Mouse (Mus musculus): ENCODE data around the gene Ublcp1.
A peak's percentile ranks its signal among the peaks of the same experiment; 100 is the strongest.
"Not testable (repeated sequence)": the region's sequence is repeated elsewhere in the genome, so short reads cannot be mapped to it uniquely, and the experiment has no call there.

Ublcp1 gene

DNA sequence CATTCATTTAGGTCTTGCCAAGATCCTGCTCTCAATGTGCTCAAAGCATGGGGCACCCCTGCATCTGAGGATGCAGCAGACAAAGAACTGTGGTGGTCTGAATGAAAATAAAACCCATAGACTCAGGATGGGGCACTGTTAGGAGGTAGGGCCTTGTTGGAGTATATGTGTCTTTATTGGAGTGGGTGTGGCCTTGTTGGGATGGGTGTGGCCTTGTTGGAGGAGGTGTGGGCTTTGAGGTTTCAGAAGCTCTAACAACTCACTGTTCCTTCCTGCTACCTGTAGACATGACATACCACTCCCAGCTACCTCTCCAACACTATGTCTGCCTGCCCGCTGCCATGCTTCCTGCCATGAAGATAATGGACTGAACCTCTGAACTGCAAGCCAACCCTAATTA, 18.8 kb upstream of the Ublcp1 start:
- DNase-seq: no peak

DNA sequence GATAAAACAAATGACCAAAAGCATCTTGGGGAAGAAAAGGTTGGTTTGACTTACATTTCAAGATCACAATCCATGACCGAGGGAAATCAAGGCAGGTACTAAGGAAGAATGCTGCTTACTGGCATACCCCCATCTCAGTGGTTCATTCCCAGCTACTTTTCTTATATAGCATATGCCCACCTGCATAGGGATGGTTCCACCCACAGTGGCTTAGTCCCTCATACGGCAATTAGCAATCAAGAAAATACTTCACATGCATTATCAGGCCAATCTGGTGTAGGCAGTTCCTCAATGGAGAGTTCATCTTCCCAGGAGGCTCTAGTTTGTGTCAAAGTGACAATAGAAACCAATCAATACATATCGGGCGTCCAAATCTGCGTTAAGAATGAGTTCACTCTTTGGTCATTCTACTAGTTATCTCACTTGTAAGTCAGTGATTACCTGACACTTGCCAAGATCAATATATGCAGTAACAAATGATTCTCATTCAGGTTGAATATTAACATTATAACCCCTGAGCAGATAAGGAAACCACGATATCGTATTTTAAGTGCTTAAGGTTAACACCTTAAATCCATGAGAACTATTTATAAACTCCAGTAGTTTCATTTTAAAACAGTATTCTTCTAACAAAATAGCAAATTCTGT, 14.9 kb upstream of the Ublcp1 start:
- DNase-seq: no peak

DNA sequence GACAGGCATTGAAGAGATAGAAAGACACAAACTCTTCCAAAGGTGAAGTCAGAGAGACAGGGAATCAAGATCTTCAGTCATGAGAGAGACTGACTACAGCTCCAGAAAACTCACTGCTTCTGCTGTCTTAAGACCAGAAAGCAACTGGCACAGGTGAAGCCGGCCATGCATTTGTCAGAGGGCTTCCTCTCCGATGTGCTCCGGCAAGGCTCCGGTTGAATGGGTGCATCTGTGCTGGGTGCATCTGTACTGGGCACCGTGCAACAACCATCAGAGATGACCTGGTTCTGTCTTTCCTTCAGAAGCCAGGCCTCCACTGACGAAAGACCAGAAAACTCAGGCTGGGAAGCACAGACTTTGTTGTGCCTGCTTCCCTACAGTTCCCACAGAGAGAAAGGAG, 9.9 kb upstream of the Ublcp1 start:
- DNase-seq: no peak

DNA sequence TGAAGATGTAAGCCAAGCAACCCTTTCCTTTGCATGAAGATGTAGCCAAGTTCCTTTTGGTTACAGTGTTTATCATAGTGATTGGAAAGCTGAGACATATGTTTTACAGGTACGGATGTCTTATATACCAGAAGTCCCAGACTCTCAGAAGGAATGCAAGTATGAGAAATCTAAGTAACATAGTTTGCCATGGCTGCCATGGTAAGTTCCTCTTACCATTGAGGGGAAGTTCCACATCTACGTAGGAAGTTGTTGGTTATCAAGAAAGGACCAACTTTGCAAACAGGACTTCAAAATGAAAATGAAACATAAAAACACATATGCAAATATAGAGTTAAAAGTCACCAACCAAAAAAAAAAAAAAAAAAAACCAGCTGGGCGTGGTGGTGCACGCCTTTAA, 8.1 kb upstream of the Ublcp1 start:
- DNase-seq: no peak

DNA sequence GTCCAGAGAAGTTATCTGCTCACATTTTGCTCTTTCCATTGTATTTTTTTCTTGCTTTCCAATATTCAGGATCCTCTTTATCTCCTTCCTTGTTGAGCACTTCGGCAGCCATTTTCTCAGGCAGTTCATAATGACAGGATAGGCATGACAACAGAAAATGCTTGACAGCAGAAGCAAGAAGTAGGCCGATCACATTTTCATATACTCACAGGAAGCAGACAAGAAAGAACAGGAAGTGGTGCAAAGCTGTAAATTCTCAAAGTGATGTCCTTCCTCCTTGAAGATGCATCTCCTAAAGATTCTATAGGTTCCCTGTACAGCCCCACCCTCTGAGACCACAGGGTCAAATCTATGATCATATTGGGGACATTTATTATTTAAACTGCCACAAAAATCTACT, 6.1 kb upstream of the Ublcp1 start:
- DNase-seq: no peak

DNA sequence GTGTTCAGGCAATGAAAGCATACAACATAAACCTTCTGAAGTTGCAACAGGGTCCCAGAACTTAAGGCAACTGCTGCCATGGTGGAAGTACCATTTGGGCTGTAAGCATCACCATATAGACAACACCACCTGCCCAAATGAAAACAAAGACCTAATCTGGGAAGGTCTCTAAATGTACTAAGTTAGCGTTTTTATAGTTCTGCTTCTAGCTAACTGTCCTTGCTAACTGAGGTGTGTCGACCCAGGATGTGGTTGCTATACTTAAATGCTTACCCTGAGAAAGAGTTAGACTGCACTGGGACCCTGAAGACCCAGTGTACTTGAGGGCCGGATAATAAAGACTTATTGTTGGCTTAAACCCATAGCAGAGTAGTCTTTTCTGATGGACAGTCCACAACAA, 5.2 kb upstream of the Ublcp1 start:
- no peak for DNase-seq

DNA sequence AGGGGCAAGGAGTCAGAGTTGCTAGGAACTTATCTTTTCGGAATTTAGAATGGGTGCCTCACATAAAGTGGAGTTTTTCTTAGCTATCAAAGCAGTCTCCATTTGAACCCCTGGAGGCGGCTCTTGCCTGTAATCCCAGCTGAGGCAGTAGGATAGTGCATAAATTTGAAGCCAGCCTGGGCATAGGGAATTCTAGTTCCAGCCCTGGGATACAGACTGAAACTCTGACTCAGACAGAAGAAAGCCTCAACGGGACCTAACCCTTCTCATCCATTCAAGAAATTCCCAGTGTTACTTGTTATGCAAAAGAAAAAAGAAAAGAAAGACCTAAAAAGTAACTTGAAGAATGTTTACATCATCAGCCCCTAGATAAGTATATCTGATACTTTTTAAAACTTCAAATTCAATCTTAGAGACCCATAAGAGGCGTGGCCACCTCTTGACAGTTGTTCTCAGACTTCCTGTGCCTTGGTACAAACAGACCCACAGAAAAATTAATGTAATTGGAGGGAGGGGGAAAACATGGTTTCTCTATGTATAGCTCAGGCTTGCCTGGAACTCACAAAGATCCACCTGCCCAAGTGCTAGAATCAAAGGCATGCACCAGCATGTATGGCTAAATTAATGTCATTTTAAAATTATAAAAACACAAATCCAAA, 1.2 kb upstream of the Ublcp1 start:
- DNase-seq: peak; percentile 12 to 16

DNA sequence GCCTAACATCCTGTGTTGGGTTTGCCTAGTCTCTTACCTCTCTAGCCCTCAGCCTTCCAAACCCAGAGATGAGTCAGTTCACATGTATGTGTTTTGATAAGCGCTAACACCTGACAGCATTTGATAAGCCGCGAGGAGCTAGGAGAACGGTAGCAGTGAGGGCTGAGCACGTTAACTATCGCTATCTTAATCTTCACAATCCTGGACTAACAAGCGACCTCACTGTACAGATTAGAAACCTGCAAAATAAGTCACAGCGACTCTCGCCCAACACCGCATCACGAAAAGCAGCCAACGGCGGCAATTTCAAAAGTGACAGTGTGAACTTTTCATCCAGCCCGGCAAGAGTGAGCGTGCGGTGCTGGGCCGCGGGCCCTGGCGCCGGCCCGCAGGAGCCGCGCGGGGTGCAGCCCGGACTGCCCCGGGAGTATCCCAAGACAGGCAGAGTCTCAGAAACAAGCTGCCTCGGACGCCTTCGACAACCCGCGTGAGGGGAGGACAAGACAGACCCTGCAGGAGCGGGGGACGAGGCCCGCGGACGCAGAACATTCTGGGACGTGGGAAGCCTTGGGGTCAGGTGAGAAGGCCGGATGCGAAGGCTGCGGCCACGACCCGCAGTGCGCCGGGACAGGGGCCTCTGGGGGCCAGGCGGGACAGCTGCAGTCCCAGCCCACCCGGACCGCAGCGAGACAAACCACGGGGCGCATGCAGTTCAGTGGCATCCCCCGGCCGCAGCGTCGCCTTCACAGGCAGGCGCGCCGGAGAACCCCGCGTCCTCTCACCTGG, 459 bp downstream of the Ublcp1 start:
- no peak for DNase-seq

DNA sequence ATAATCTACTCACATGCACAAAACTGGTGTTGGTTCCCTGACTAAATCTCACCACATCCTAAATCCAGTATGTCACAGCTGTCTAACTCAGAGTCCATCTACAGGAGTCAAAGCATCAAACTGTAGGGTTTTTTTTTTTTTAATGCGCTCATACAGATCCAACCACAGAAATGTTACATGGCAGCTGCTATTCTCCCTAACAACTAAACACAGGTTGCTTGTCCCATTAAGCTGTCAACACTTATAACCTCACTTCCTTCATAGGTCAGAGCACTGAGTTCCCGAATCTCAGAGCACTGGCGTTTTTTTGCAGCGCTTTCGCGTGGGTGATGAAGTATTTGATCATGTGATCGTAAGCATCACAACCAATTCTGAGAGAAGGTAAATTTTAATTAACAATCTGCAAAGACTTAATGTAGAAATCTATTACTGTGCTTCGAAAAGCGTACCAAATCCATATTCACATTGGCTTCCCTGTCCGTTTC, 1.9 kb downstream of the Ublcp1 start:
- no peak for DNase-seq

DNA sequence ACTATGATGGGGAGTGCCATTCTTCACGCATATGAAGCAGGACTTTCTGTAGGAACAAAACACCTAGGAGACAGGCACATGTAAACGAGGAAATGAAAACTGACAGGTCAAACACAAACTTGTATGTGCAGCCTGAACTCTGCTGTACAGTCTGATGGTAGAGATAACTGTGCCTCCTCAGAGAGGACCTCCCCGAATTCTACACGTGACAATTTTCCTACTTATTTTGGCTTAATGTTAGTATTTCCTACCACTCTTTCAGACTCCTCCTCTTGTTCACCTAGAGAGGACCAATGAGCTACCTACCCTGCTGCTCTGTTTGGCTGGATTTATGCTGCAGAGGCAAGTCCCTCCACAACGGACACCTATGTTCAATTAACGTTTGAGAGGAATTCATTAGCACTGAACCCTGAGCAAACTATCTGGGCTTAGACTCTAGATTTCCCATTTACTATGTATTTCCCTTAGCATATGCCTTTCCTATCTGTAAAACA, 3.3 kb downstream of the Ublcp1 start:
- no peak for DNase-seq

DNA sequence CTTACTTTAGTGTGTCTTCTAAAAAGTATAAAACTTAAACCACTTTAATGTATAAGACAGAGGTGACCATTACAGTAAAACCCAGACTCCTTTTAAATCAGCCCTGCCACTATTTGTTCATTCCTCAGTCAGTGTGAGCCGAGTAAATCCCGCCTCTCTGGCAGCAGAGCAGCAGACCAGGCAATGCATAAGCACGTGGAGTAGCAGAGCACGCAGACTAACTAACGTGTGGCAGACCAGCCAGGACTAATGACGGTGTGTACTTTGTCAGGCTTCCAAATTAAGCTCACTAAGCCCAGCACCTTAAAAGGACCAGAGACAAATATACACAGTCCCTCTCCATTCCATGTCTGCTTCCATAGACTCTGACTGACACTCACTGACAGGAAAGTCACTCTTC, 8.8 kb downstream of the Ublcp1 start:
- peak; percentile 22 to 30 for DNase-seq

DNA sequence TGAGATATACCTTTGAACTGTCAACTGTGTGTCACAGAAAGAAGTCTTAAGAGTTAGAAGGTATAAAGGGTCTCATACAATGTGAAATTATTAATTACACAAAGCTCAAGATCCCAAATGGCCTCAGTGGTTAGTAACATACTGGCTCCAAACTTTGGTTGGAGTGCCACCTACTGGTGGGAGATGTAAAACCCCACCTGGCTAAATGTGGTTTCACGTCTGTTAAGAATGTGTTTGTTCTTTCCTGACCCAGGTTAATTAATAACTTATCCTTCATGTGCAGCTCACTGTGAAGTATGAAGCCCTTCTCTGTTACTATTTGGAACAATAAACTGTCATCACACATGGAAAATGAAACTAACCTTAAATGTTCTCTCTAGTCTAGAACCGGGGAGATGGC, 16.9 kb downstream of the Ublcp1 start:
- peak; percentile 67 to 82 for DNase-seq

DNA sequence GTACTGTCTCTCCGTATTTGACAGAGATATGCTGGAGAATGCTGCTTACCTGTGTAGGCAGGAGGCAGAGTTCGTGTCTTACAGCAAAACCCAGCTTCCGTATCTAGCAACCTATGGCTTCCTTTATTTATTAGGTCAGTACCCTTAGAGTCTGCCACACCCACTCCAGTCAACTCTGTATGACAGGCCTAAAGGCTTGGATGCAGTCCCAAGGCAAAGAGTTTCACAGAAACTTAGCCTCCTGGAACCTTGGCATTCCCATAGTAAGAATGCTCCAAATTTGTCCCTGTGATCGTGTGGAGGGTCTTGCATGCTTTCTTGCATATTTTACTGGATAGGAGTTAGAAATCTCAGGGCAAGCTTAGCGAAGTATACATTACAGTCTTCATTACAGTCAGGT, 18.3 kb downstream of the Ublcp1 start:
- DNase-seq: not testable (repeated sequence)

DNA sequence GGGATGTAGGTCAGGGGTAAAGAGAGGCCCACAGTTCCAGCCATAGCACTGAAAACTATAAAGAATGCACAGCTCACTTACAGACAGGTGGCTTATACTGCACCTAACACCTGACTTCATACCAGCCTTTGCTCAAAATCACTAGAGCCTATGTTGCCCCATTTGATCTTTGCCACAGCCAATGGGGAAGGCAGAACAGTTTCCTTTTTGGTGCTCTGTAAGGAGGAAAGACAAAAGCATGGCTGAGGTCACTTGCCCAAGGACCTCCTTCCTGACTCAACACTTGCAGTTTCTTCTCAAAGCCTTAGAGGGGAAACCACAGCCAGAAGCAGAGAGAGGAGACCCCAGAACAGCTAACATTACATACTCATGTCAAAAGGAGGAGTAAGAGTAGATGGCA, 19.3 kb downstream of the Ublcp1 start:
- DNase-seq: no peak

DNA sequence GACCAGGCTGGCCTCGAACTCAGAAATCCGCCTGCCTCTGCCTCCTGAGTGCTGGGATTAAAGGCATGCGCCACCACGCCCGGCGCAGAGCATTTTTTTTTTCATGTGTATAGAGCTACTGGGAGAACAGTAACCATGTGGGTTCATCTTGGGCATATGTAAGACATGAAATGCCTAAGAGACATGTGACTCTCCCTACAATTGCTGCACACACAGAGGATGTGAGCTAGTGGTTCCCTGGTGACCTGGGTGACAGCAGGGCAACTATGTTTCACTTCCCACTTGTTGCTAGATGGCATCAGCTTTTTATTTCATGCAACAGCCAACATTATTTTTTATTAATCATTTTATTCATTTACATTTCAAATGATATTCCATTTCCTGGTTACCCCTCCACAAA, 32.5 kb downstream of the Ublcp1 start:
- no peak for DNase-seq

DNA sequence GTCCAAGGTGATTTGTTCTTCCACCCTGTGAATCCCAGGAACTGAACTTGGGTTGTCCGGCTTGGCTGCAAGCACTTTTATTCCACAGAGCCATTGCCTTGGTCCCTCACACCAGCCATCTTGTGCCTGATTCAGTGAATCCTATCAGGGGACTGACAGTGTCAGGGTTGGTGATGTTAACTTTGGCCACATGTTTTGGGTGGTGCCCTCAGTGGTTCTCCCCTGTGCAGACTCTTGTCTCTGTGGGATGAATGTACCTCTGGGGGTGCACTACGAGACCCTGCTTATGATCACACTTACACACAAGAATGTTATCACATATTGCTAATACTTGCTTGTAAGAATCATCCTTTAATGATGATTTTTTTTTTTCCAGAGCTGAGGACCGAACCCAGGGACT, 40.3 kb downstream of the Ublcp1 start:
- no peak for DNase-seq

DNA sequence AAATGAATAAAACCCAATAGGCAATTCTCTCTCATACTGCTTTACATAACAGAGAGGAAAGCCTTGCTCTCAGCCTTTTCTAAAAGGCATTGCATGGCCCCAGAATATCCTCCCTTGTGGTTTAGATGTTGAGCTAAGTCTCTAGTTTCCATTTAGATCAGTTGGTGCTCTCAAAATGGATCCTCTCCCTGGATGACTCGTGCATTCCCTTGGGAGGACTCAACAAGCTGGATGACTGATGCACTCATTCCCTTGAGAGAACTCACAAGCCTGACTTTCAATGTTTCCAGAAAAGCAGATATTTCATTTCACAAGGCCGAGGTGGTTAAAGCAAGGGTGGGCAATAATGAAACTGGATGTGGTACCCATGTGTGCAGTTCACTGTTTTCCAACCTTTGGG, 42.3 kb downstream of the Ublcp1 start:
- DNase-seq: no peak

DNA sequence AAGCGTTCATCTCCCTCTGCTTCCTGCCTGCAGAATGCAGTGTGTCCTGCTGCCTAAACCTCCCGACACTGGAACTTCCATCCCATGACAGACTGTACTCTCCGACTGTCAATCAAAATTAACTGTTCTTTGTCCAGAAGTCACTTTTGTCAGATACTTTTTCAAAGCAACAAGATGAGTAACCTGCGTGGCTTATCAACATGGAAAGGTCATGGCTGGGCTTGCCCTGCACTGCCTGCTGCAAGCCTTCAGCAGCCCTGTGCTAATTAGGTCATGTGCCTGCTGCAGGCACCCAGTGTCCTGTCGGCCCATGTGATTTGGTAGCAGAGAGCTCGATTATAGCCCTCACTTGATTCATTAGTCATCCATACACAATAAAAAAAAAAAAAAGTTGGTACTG, 44.7 kb downstream of the Ublcp1 start:
- no peak for DNase-seq

DNA sequence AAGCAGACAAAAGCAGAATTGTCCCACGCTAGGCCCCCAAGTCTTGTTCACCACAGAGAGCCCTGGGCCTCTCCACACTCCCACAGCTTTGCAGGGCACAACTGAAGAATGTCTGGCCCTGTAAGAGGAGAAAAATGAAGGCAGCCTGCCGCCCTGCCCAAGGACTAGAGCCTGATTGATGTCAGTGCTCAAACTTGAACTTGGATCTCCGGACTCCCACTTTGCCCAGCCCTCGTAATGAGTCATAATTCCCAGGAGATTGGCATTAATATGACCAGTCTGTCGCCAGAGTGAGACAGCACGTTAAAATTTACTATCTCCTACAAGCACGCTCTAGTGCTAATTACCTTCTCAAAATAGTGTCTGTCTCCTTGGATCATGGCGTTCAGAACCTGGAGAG, 45.3 kb downstream of the Ublcp1 start:
- no peak for DNase-seq

DNA sequence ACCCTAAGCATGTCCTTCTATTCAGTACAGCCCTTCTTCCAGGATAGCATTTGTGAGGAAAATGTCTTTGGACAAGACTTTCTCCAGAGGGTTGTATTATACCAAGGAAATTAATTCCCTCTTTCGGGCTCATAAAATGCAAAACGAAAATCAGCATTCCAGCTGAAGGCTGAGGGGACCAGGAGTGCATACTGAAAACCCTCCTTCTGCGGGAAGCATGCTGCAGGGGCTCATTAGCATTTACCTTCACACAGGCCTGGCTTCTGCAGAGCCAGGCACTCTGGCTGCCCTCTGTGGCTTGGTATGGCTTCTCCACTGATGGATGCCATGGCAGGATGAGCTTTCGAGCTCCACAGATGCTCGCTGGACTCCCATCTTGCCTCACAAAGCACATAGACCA, 46.3 kb downstream of the Ublcp1 start:
- DNase-seq: no peak

DNA sequence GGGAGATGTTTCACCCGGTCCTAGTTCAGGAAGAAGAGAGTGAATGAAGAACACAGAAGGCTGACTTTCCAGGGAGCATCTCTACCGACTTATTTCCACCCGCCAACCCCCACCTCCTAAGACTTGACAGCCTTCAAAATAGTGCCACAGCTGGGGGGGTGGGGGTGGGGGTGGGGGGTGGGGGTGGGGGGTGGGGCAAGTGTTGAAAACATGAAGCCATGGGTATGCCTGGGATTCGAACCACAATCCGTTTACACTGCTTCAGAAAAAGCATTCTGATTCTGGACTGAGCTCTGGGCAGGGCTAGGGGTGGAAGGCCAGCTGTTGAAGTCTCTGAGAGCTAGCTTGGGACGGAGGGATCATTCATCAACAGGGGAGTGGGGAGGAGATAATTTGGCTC, 47.0 kb downstream of the Ublcp1 start:
- DNase-seq: no peak

DNA sequence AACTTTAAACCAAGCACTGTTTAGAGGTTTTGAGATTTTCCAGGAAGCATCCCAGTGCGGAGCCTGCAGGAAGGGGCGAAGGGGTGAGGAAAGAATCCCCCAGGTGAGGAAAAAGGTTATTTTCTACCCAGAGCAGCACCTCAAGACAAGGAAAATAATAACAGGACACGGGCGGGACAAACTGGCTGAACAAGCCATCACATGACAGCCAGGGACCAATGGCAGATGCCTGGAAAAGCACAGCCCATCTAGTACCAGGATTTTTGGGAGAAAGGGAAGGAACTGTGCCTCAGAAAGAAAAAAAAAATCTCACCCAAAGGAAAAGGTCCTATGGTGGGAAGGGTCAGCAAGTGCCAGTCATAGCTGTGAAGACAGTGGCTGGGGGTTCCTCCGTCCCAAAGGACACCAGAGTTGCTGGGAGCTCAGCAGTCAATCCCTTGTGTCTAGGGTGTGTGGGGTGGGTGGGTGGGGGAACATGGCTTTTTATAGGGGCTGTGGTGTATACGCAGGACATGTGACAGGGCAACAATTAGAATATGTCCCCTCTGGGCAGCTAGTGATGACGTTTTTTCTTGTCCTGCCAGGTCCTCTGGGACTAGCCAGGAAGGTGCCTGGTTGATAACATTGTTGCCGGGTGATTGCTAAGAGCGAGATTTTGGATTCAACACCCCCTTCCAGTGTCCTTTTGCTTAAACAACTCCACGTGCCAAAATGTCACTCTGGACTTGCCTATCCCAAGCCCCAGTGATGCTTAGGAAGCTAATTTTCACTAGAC, 47.8 kb downstream of the Ublcp1 start:
- DNase-seq: no peak

DNA sequence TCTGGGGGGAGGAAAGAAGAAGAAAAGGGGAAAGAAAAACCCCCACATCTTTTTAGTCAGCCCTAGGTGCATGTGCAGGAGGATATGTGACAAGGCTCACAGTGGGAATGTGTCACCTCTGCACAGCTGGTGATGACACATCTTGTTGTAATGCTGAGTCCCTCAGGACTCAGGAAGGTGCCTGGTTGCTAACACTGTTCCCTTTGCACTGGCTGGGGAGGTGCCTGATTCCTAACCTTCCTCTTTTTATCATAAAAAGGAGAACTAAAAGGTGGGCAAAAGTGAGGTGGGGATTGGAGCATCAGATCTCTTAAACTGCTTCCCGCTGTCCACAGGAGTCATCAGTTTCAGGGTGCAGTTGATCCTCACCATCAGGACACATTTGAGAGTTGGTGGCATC, 52.9 kb downstream of the Ublcp1 start:
- no peak for DNase-seq
